11 mouse cellular contexts compared by ENCODE assay signal in genomic region chr4:114407516-114407915, GRCm38 (mm10). TPM values are rescaled to one million over a fixed set of nuclear protein-coding genes. Genes with fewer than 3 reads are reported as not detected.
DNase-seq lines count a peak whose midpoint lies in the region; ATAC-seq and TF ChIP-seq lines count a peak whose summit lies in the region.
"Had no signal": no experiment of that assay in that cellular context is flagged by ENCODE, and none has a peak within 500 bp of the region (broad histone marks: within the 10 kb centered on the region; RNA-seq: fewer than 3 reads in every experiment).

No protein-coding gene starts in this region.

- DNase-seq in heart, adult 2 months = no peak
- DNase-seq in heart, adult 8-10 months (ENCODE audit: low spot score) = no peak
- DNase-seq in lung, adult 18-20 months = no peak
- DNase-seq in thymus, postnatal 14 days = no peak
- no peak for DNase-seq in layer of hippocampus, adult 11-12 months (ENCODE audit: low spot score)
- DNase-seq: cerebellum, adult 9-11 months; gastrocnemius, postnatal 25 days; liver, embryonic 13.5 days had no signal

- 34% methylated on average over 3 of the region's 3 CpGs for WGBS in heart, adult 2 months
- 54% methylated on average over 3 of the region's 3 CpGs for WGBS in lung, embryonic 15.5 days
- WGBS in heart, embryonic 15.5 days = 44% methylated on average over 3 of the region's 3 CpGs
- 72% methylated on average over 3 of the region's 3 CpGs for WGBS in limb, embryonic 13.5 days

- no peak for TF ChIP-seq CTCF in heart, adult 2 months (IDR thresholded peaks at IDR 0.05)

- H3K9ac ChIP-seq in heart, adult 2 months (ENCODE audit: low read depth, low read length) = peak overlapping the region; percentile 40; the same call in 1 of the 2 replicates
- H3K9ac ChIP-seq in lung, embryonic 15.5 days = 0 out of 2 replicates have a peak overlapping the region, but pooled peaks have one; percentile 75
- H3K9ac ChIP-seq in heart, embryonic 15.5 days = no peak overlapping the region
- 0 out of 2 replicates have a peak overlapping the region, but pooled peaks have one; percentile 86 for H3K9ac ChIP-seq in limb, embryonic 13.5 days
- H3K9ac ChIP-seq: liver, embryonic 13.5 days had no signal

- H3K4me1 ChIP-seq in heart, adult 2 months (ENCODE audit: control insufficient read depth, insufficient read depth, low read length) = peaks cover 5% of the 10 kb centered on the region
- H3K4me1 ChIP-seq in lung, embryonic 15.5 days = peaks cover 27% of the 10 kb centered on the region
- H3K4me1 ChIP-seq in heart, embryonic 15.5 days (replicated peaks) = peaks cover 44% of the 10 kb centered on the region
- H3K4me1 ChIP-seq in limb, embryonic 13.5 days = peaks cover 46% of the 10 kb centered on the region

- peak overlapping the region; percentile 81 for H3K27ac ChIP-seq in heart, adult 2 months
- no peak overlapping the region for H3K27ac ChIP-seq in lung, embryonic 15.5 days
- no peak overlapping the region for H3K27ac ChIP-seq in heart, embryonic 15.5 days
- H3K27ac ChIP-seq in limb, embryonic 13.5 days = no peak overlapping the region
- H3K27ac ChIP-seq: liver, embryonic 13.5 days had no signal

- H3K9me3 ChIP-seq in lung, embryonic 15.5 days = no peaks in the 10 kb centered on the region
- no peaks in the 10 kb centered on the region for H3K9me3 ChIP-seq in heart, embryonic 15.5 days (replicated peaks)
- no peaks in the 10 kb centered on the region for H3K9me3 ChIP-seq in limb, embryonic 13.5 days
- H3K9me3 ChIP-seq: liver, embryonic 13.5 days had no signal

- intact Hi-C loops in heart, adult 2 months (cut with DNase I) = loop anchor here (5.0 kb wide), 3 partner anchors 35 to 205 kb away; no protein-coding TSS in a partner anchor

- TF ChIP-seq POLR2A in heart, adult 2 months (IDR thresholded peaks at IDR 0.05; ENCODE audit: insufficient read depth, low read depth, low read length) = no peak

- H3K4me3 ChIP-seq in heart, adult 2 months = peak overlapping the region; percentile 70
- peak overlapping the region; percentile 86 for H3K4me3 ChIP-seq in lung, embryonic 15.5 days
- H3K4me3 ChIP-seq in heart, embryonic 15.5 days = peak overlapping the region; percentile 80
- H3K4me3 ChIP-seq in limb, embryonic 13.5 days = peak overlapping the region; percentile 77

- H3K36me3 ChIP-seq in heart, adult 2 months (ENCODE audit: control insufficient read depth, insufficient read depth, low read length) = no peaks in the 10 kb centered on the region; the same call in none of the 2 replicates
- H3K36me3 ChIP-seq in lung, embryonic 15.5 days = 0 out of 2 replicates have a peak, but pooled peaks cover 2% of the 10 kb centered on the region
- no peaks in the 10 kb centered on the region for H3K36me3 ChIP-seq in heart, embryonic 15.5 days
- H3K36me3 ChIP-seq in limb, embryonic 13.5 days = no peaks in the 10 kb centered on the region
- H3K36me3 ChIP-seq: liver, embryonic 13.5 days had no signal

- no peaks in the 10 kb centered on the region for H3K27me3 ChIP-seq in heart, adult 2 months (ENCODE audit: control insufficient read depth, insufficient read depth, low read length)
- peaks cover 27% of the 10 kb centered on the region for H3K27me3 ChIP-seq in lung, embryonic 15.5 days
- H3K27me3 ChIP-seq in heart, embryonic 15.5 days = peaks cover 79% of the 10 kb centered on the region
- peaks cover 81% of the 10 kb centered on the region for H3K27me3 ChIP-seq in limb, embryonic 13.5 days

- TF ChIP-seq EP300 in heart, adult 2 months (IDR thresholded peaks at IDR 0.05; ENCODE audit: insufficient read depth, low read depth, low read length) = no peak

- no peak for ATAC-seq in lung, embryonic 15.5 days (ENCODE audit: borderline replicate concordance, extremely low read depth, low FRiP score, low TSS enrichment)
- no peak for ATAC-seq in heart, embryonic 15.5 days (replicated peaks; ENCODE audit: insufficient number of reproducible peaks, insufficient read depth, low FRiP score, low read depth)
- ATAC-seq in limb, embryonic 13.5 days (ENCODE audit: low FRiP score, low read depth) = no peak

- H3K79me2 ChIP-seq in heart, adult 2 months (replicated peaks; ENCODE audit: control insufficient read depth, insufficient read depth, low read length) = no peaks in the 10 kb centered on the region

- H3K4me2 ChIP-seq in lung, embryonic 15.5 days = peak overlapping the region; percentile 97
- H3K4me2 ChIP-seq in heart, embryonic 15.5 days = peak overlapping the region; percentile 95
- H3K4me2 ChIP-seq in limb, embryonic 13.5 days (replicated peaks) = peak overlapping the region; percentile 96

RNA-seq across cellular contexts. Expression of gene Trabd2b, which starts 1.0 kb away (rescaled TPM):
- total RNA-seq in heart, adult 2 months (2021) = 10 to 100 TPM; 60.1 to 69.8 TPM
- 29.1 and 42.7 TPM in 2 replicates for polyA plus RNA-seq in heart, adult 2 months (2012; rRNA removed)
- 10 to 100 TPM; 62.0 to 82.7 (median 71.5) TPM for total RNA-seq in heart, adult 8-10 months (2022)
- polyA plus RNA-seq in lung, embryonic 15.5 days (2015; fragmentation: Nextera tagmentation; extraction: Ambion mirVana) = 4.4 and 5.1 TPM in 2 replicates
- polyA plus RNA-seq in heart, embryonic 15.5 days (2015; fragmentation: Nextera tagmentation; extraction: Ambion mirVana) = 2.4 and 2.9 TPM in 2 replicates
- polyA plus RNA-seq in limb, embryonic 13.5 days (2015; fragmentation: Nextera tagmentation; extraction: Ambion mirVana) = 2.0 and 2.3 TPM in 2 replicates
